Mouse (Mus musculus) adrenal gland, adult 18-20 months (tissue): ENCODE measurements around the gene Ccdc163. TPM values are rescaled to one million over a fixed set of nuclear protein-coding genes. Genes with fewer than 3 reads are reported as not detected.

Experiments
- DNase-seq, 2 experiments: peaks; one replicate each; pipeline ENCODE4 v3.0.0; 2021 to 2022; ENCODE audit warnings: low spot score in 2 of 2
- total RNA-seq, 2 experiments: library from RNA; stranded (reverse); gene quantifications; 1 replicate in 1 of 2; 2 replicates in 1 of 2; pipeline ENCODE4 v1.2.3; 2021

Gene Ccdc163
- total RNA-seq, 2 experiments from 2014 or later, result 15.4 to 15.5 TPM

- no peak for DNase-seq
Measured at GRCm38 (mm10) chr4:116768510-116768909, 60.2 kb downstream of the Ccdc163 start.

- DNase-seq, result no peak
Measured at GRCm38 (mm10) chr4:116769060-116769459, 60.8 kb downstream of the Ccdc163 start.

- DNase-seq, result no peak
Measured at GRCm38 (mm10) chr4:116776391-116776790, 68.1 kb downstream of the Ccdc163 start.

GRCm38 (mm10) chr4:116777079-116777478 lies 68.8 kb downstream of the Ccdc163 start:
- DNase-seq, result no peak

GRCm38 (mm10) chr4:116780541-116780940 lies 72.2 kb downstream of the Ccdc163 start:
- DNase-seq, result no peak

GRCm38 (mm10) chr4:116781366-116781765 lies 73.1 kb downstream of the Ccdc163 start:
- no peak for DNase-seq

GRCm38 (mm10) chr4:116782171-116782570 lies 73.9 kb downstream of the Ccdc163 start:
- no peak for DNase-seq

GRCm38 (mm10) chr4:116786587-116786986 lies 78.3 kb downstream of the Ccdc163 start:
- no peak for DNase-seq

- DNase-seq, result no peak
Measured at GRCm38 (mm10) chr4:116787985-116788760, 79.9 kb downstream of the Ccdc163 start.

GRCm38 (mm10) chr4:116788956-116789355 lies 80.6 kb downstream of the Ccdc163 start:
- DNase-seq, result peak; percentile 65 to 77

- no peak for DNase-seq
Measured at GRCm38 (mm10) chr4:116792453-116792852, 84.1 kb downstream of the Ccdc163 start.

GRCm38 (mm10) chr4:116794273-116794672 lies 86.0 kb downstream of the Ccdc163 start:
- no peak for DNase-seq

- DNase-seq, result no peak
Measured at GRCm38 (mm10) chr4:116796442-116797110, 88.3 kb downstream of the Ccdc163 start.

GRCm38 (mm10) chr4:116799901-116800300 lies 91.6 kb downstream of the Ccdc163 start:
- DNase-seq, result no peak

Other genes starting within 250 kb of the Ccdc163 start
- 10 to 100 TPM; 41.9 to 44.7 TPM for gene Mast2, start 244.3 kb upstream of the Ccdc163 start, total RNA-seq
- 10 to 100 TPM; 12.5 to 14.5 TPM for gene Ipp, start 201.0 kb upstream of the Ccdc163 start, total RNA-seq
- 10 to 100 TPM; 19.7 to 24.9 TPM for gene Tmem69, start 152.6 kb upstream of the Ccdc163 start, total RNA-seq
- 10 to 100 TPM; 62.5 to 67.0 TPM for gene Gpbp1l1, start 150.9 kb upstream of the Ccdc163 start, total RNA-seq
- 10 to 100 TPM in 1 of 2 experiments, 1 to 10 TPM in 1; 8.4 to 11.7 TPM for gene Ccdc17, start 111.9 kb upstream of the Ccdc163 start, total RNA-seq
- 10 to 100 TPM; 20.3 to 24.6 TPM for gene Nasp, start 80.6 kb upstream of the Ccdc163 start, total RNA-seq
- gene Akr1a1, start 56.8 kb upstream of the Ccdc163 start, total RNA-seq, result 100 to 1,000 TPM; 822 to 909 TPM
- 100 to 1,000 TPM; 648 to 719 TPM for gene Prdx1, start 23.0 kb upstream of the Ccdc163 start, total RNA-seq
- 10 to 100 TPM; 32.3 to 40.3 TPM for gene Mmachc, start 103 bp upstream of the Ccdc163 start, total RNA-seq
- gene Tesk2, start 12.4 kb downstream of the Ccdc163 start, total RNA-seq, result 1 to 10 TPM; 2.6 to 2.7 TPM
- 10 to 100 TPM; 13.5 to 14.9 TPM for gene Toe1, start 99.1 kb downstream of the Ccdc163 start, total RNA-seq
- 1 to 10 TPM; 2.0 to 2.9 TPM for gene Mutyh, start 99.2 kb downstream of the Ccdc163 start, total RNA-seq
- 1 to 10 TPM; 1.8 to 4.7 TPM for gene Hpdl, start 113.2 kb downstream of the Ccdc163 start, total RNA-seq
- gene Zswim5, start 168.9 kb downstream of the Ccdc163 start, total RNA-seq, result 1 to 10 TPM; 3.8 to 5.2 TPM